Mouse (Mus musculus): Measurements from ENCODE around the gene Itga1.

Itga1 gene

GRCm38 (mm10) chr13:115101355-115102191 lies at the start of gene Itga1, which contains the start of gene Gm49395:
Gene Itga1 (minus strand): TSS chr13:115101964.
Gene Gm49395 (minus strand): TSS chr13:115101921.
- no peak for DNase-seq (ENCODE audit: low spot score)

- no peak for DNase-seq (ENCODE audit: low spot score)
These were observed 48.8 kb upstream of the Itga1 start for GRCm38 (mm10) chr13:115150602-115151001.

- no peak for DNase-seq (ENCODE audit: low spot score)
These were observed 48.1 kb upstream of the Itga1 start for GRCm38 (mm10) chr13:115149849-115150248.

- DNase-seq (ENCODE audit: low spot score): no peak
These were observed 41.8 kb upstream of the Itga1 start for GRCm38 (mm10) chr13:115143575-115143974.

- no peak for DNase-seq (ENCODE audit: low spot score)
These were observed 40.3 kb upstream of the Itga1 start for GRCm38 (mm10) chr13:115142066-115142465.

GRCm38 (mm10) chr13:115138513-115138912 lies 36.7 kb upstream of the Itga1 start:
- DNase-seq (ENCODE audit: low spot score): no peak

- DNase-seq (ENCODE audit: low spot score): no peak
These were observed 35.0 kb upstream of the Itga1 start for GRCm38 (mm10) chr13:115136761-115137160.

- DNase-seq (ENCODE audit: low spot score): no peak
These were observed 30.7 kb upstream of the Itga1 start for GRCm38 (mm10) chr13:115132435-115132834.

- no peak for DNase-seq (ENCODE audit: low spot score)
These were observed 29.6 kb upstream of the Itga1 start for GRCm38 (mm10) chr13:115131381-115131780.

GRCm38 (mm10) chr13:115130035-115130434 lies 28.3 kb upstream of the Itga1 start:
- no peak for DNase-seq (ENCODE audit: low spot score)

GRCm38 (mm10) chr13:115127826-115128225 lies 26.1 kb upstream of the Itga1 start:
- no peak for DNase-seq (ENCODE audit: low spot score)

GRCm38 (mm10) chr13:115126534-115126933 lies 24.8 kb upstream of the Itga1 start:
- DNase-seq (ENCODE audit: low spot score): no peak

GRCm38 (mm10) chr13:115125130-115125529 lies 23.4 kb upstream of the Itga1 start:
- DNase-seq (ENCODE audit: low spot score): no peak

GRCm38 (mm10) chr13:115124521-115124920 lies 22.8 kb upstream of the Itga1 start:
- DNase-seq (ENCODE audit: low spot score): no peak

- DNase-seq (ENCODE audit: low spot score): no peak
These were observed 17.0 kb upstream of the Itga1 start for GRCm38 (mm10) chr13:115118756-115119155.

- DNase-seq (ENCODE audit: low spot score): no peak
These were observed 16.4 kb upstream of the Itga1 start for GRCm38 (mm10) chr13:115118195-115118594.

GRCm38 (mm10) chr13:115116930-115117621 lies 15.3 kb upstream of the Itga1 start:
- no peak for DNase-seq (ENCODE audit: low spot score)

- DNase-seq (ENCODE audit: low spot score): no peak
These were observed 7.9 kb upstream of the Itga1 start for GRCm38 (mm10) chr13:115109628-115110027.

- no peak for DNase-seq (ENCODE audit: low spot score)
These were observed 5.7 kb upstream of the Itga1 start for GRCm38 (mm10) chr13:115107436-115107835.

GRCm38 (mm10) chr13:115106183-115106582 lies 4.4 kb upstream of the Itga1 start:
- DNase-seq (ENCODE audit: low spot score): no peak

- DNase-seq (ENCODE audit: low spot score): no peak
These were observed 990 bp upstream of the Itga1 start for GRCm38 (mm10) chr13:115102754-115103153.

- DNase-seq (ENCODE audit: low spot score): no peak
These were observed 1.2 kb downstream of the Itga1 start for GRCm38 (mm10) chr13:115100381-115101177.
